Mouse (Mus musculus): ENCODE results near the gene Bcas3. TPM values are rescaled to one million over a fixed set of nuclear protein-coding genes. Genes with fewer than 3 reads are reported as not detected.
A peak's percentile ranks its signal among the peaks of the same experiment; 100 is the strongest.

Gene Bcas3
- polyA plus RNA-seq, 1 experiment from 2014 or later: 31.2 TPM

DNA sequence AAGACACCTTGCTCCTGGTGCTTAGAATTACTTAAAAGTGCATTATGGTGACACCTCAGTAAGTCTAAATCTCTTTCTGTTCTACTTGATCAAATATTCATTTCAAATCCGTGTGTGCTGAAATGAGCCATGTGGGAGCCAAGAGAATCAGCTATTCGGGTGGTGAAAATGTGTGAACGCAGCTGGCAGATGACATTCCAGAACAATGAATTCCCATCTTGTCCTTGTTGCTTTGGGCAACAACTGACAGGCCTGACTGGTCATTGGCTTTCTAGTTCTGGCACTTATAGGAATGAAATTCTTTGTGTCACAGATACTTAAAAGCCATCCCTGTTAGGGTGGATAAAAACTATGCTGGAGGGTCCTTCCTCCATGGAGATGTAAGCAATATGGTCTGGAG, 240.7 kb downstream of the Bcas3 start:
- 83% methylated on average over 3 of the region's 3 CpGs for WGBS
- no peak overlapping the region for H3K4me2 ChIP-seq (ENCODE audit: low read depth, low read length)
- H3K36me3 ChIP-seq (replicated peaks; ENCODE audit: control insufficient read depth, insufficient read depth, low read depth, low read length): no peaks in the 10 kb centered on the region
- DNase-seq (ENCODE audit: low spot score) (no peak), ATAC-seq (replicated peaks; ENCODE audit: insufficient number of reproducible peaks, low FRiP score, low TSS enrichment, low read depth) (no peak)
- no peak overlapping the region for H3K27ac ChIP-seq (replicated peaks; ENCODE audit: low read depth, low read length)
- H3K27me3 ChIP-seq (ENCODE audit: control insufficient read depth, insufficient read depth, low read length): no peaks in the 10 kb centered on the region
- no peak overlapping the region for H3K9ac ChIP-seq (replicated peaks; ENCODE audit: low read length)
- H3K9me3 ChIP-seq (replicated peaks; ENCODE audit: control insufficient read depth, low read length): no peaks in the 10 kb centered on the region
- no peaks in the 10 kb centered on the region for H3K4me1 ChIP-seq (ENCODE audit: control insufficient read depth, insufficient read depth, low read length)
- no peak overlapping the region for H3K4me3 ChIP-seq (ENCODE audit: low read depth, low read length)

- Histone ChIP-seq H3K9me3 (replicated peaks; ENCODE audit: control insufficient read depth, low read length) (no peaks in the 10 kb centered on the region), H3K9ac (replicated peaks; ENCODE audit: low read length) (no peak overlapping the region), H3K27ac (replicated peaks; ENCODE audit: low read depth, low read length) (no peak overlapping the region), H3K4me1 (ENCODE audit: control insufficient read depth, insufficient read depth, low read length) (no peaks in the 10 kb centered on the region), H3K4me3 (ENCODE audit: low read depth, low read length) (no peak overlapping the region), H3K27me3 (ENCODE audit: control insufficient read depth, insufficient read depth, low read length) (no peaks in the 10 kb centered on the region), H3K4me2 (ENCODE audit: low read depth, low read length) (no peak overlapping the region), H3K36me3 (replicated peaks; ENCODE audit: control insufficient read depth, insufficient read depth, low read depth, low read length) (no peaks in the 10 kb centered on the region)
- ATAC-seq (replicated peaks; ENCODE audit: insufficient number of reproducible peaks, low FRiP score, low TSS enrichment, low read depth): no peak
- DNase-seq (ENCODE audit: low spot score): no peak
Measured at GRCm38 (mm10) chr11:85599251-85599650, 246.3 kb downstream of the Bcas3 start.

GRCm38 (mm10) chr11:85603546-85604322, 250.8 kb downstream of the Bcas3 start:
- no peaks in the 10 kb centered on the region for H3K27me3 ChIP-seq (ENCODE audit: control insufficient read depth, insufficient read depth, low read length)
- H3K9ac ChIP-seq (replicated peaks; ENCODE audit: low read length): no peak overlapping the region
- no peak overlapping the region for H3K4me3 ChIP-seq (ENCODE audit: low read depth, low read length)
- no peaks in the 10 kb centered on the region for H3K9me3 ChIP-seq (replicated peaks; ENCODE audit: control insufficient read depth, low read length)
- no peak overlapping the region for H3K27ac ChIP-seq (replicated peaks; ENCODE audit: low read depth, low read length)
- ATAC-seq (replicated peaks; ENCODE audit: insufficient number of reproducible peaks, low FRiP score, low TSS enrichment, low read depth) (peak; percentile 39; the same call in 1 of the 2 replicates), DNase-seq (ENCODE audit: low spot score) (no peak)
- H3K36me3 ChIP-seq (replicated peaks; ENCODE audit: control insufficient read depth, insufficient read depth, low read depth, low read length): no peaks in the 10 kb centered on the region
- H3K4me2 ChIP-seq (ENCODE audit: low read depth, low read length): no peak overlapping the region
- no peaks in the 10 kb centered on the region for H3K4me1 ChIP-seq (ENCODE audit: control insufficient read depth, insufficient read depth, low read length)
- WGBS: 91% methylated on average over 3 of the region's 3 CpGs

GRCm38 (mm10) chr11:85609303-85609940, 256.5 kb downstream of the Bcas3 start:
- peaks cover 3% of the 10 kb centered on the region for H3K4me1 ChIP-seq (ENCODE audit: control insufficient read depth, insufficient read depth, low read length)
- DNase-seq (ENCODE audit: low spot score) (no peak), ATAC-seq (replicated peaks; ENCODE audit: insufficient number of reproducible peaks, low FRiP score, low TSS enrichment, low read depth) (no peak)
- no peak overlapping the region for H3K4me2 ChIP-seq (ENCODE audit: low read depth, low read length)
- H3K9me3 ChIP-seq (replicated peaks; ENCODE audit: control insufficient read depth, low read length): no peaks in the 10 kb centered on the region
- no peak overlapping the region for H3K4me3 ChIP-seq (ENCODE audit: low read depth, low read length)
- H3K27ac ChIP-seq (replicated peaks; ENCODE audit: low read depth, low read length): no peak overlapping the region
- H3K27me3 ChIP-seq (ENCODE audit: control insufficient read depth, insufficient read depth, low read length): no peaks in the 10 kb centered on the region
- no peak overlapping the region for H3K9ac ChIP-seq (replicated peaks; ENCODE audit: low read length)
- 54% methylated on average over 5 of the region's 5 CpGs for WGBS
- H3K36me3 ChIP-seq (replicated peaks; ENCODE audit: control insufficient read depth, insufficient read depth, low read depth, low read length): no peaks in the 10 kb centered on the region

- Histone ChIP-seq H3K27me3 (ENCODE audit: control insufficient read depth, insufficient read depth, low read length) (no peaks in the 10 kb centered on the region), H3K36me3 (replicated peaks; ENCODE audit: control insufficient read depth, insufficient read depth, low read depth, low read length) (no peaks in the 10 kb centered on the region), H3K27ac (replicated peaks; ENCODE audit: low read depth, low read length) (no peak overlapping the region), H3K4me1 (ENCODE audit: control insufficient read depth, insufficient read depth, low read length) (peaks cover 3% of the 10 kb centered on the region), H3K9me3 (replicated peaks; ENCODE audit: control insufficient read depth, low read length) (no peaks in the 10 kb centered on the region), H3K4me2 (ENCODE audit: low read depth, low read length) (no peak overlapping the region), H3K4me3 (ENCODE audit: low read depth, low read length) (no peak overlapping the region), H3K9ac (replicated peaks; ENCODE audit: low read length) (no peak overlapping the region)
- ATAC-seq (replicated peaks; ENCODE audit: insufficient number of reproducible peaks, low FRiP score, low TSS enrichment, low read depth): no peak
- peak; percentile 68 for DNase-seq (ENCODE audit: low spot score)
- 23% methylated on average over 5 of the region's 5 CpGs for WGBS
Measured at GRCm38 (mm10) chr11:85613035-85613434, 260.1 kb downstream of the Bcas3 start.

DNA sequence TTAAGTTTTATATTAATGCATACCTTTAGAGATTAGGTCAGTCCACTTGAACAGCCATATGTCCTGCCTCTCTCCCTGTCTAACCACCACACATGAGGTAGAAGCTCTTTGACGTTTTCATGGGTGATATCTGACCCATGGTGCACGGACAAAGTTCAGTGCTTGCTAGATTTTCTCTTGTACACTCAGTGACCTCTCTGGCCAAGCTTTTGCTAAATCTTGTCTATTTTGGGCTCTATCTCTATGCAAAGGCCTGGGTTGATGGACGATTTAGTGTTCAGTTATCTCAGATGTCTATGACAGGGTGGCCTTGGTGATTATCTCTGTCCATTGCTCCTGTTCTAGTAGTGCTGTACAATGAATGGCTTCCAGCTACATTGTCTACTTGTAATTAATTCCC, 260.6 kb downstream of the Bcas3 start:
- H3K27me3 ChIP-seq (ENCODE audit: control insufficient read depth, insufficient read depth, low read length): no peaks in the 10 kb centered on the region
- H3K4me1 ChIP-seq (ENCODE audit: control insufficient read depth, insufficient read depth, low read length): peaks cover 3% of the 10 kb centered on the region
- ATAC-seq (replicated peaks; ENCODE audit: insufficient number of reproducible peaks, low FRiP score, low TSS enrichment, low read depth): no peak
- H3K9ac ChIP-seq (replicated peaks; ENCODE audit: low read length): no peak overlapping the region
- H3K4me2 ChIP-seq (ENCODE audit: low read depth, low read length): no peak overlapping the region
- no peak for DNase-seq (ENCODE audit: low spot score)
- no peak overlapping the region for H3K27ac ChIP-seq (replicated peaks; ENCODE audit: low read depth, low read length)
- H3K9me3 ChIP-seq (replicated peaks; ENCODE audit: control insufficient read depth, low read length): no peaks in the 10 kb centered on the region
- no peaks in the 10 kb centered on the region for H3K36me3 ChIP-seq (replicated peaks; ENCODE audit: control insufficient read depth, insufficient read depth, low read depth, low read length)
- no peak overlapping the region for H3K4me3 ChIP-seq (ENCODE audit: low read depth, low read length)
- 47% methylated on average over 3 of the region's 3 CpGs for WGBS

GRCm38 (mm10) chr11:85614431-85614830, 261.5 kb downstream of the Bcas3 start:
- 58% methylated on average over 7 of the region's 7 CpGs for WGBS
- Histone ChIP-seq H3K9ac (replicated peaks; ENCODE audit: low read length) (no peak overlapping the region), H3K27ac (replicated peaks; ENCODE audit: low read depth, low read length) (no peak overlapping the region), H3K4me2 (ENCODE audit: low read depth, low read length) (no peak overlapping the region), H3K4me1 (ENCODE audit: control insufficient read depth, insufficient read depth, low read length) (peaks cover 3% of the 10 kb centered on the region), H3K9me3 (replicated peaks; ENCODE audit: control insufficient read depth, low read length) (no peaks in the 10 kb centered on the region), H3K4me3 (ENCODE audit: low read depth, low read length) (no peak overlapping the region), H3K27me3 (ENCODE audit: control insufficient read depth, insufficient read depth, low read length) (no peaks in the 10 kb centered on the region), H3K36me3 (replicated peaks; ENCODE audit: control insufficient read depth, insufficient read depth, low read depth, low read length) (no peaks in the 10 kb centered on the region)
- DNase-seq (ENCODE audit: low spot score) (no peak), ATAC-seq (replicated peaks; ENCODE audit: insufficient number of reproducible peaks, low FRiP score, low TSS enrichment, low read depth) (no peak)

- H3K4me3 ChIP-seq (ENCODE audit: low read depth, low read length): no peak overlapping the region
- ATAC-seq (replicated peaks; ENCODE audit: insufficient number of reproducible peaks, low FRiP score, low TSS enrichment, low read depth): no peak
- DNase-seq (ENCODE audit: low spot score): peak; percentile 68
- H3K9ac ChIP-seq (replicated peaks; ENCODE audit: low read length): no peak overlapping the region
- H3K4me2 ChIP-seq (ENCODE audit: low read depth, low read length): no peak overlapping the region
- H3K27me3 ChIP-seq (ENCODE audit: control insufficient read depth, insufficient read depth, low read length): no peaks in the 10 kb centered on the region
- no peaks in the 10 kb centered on the region for H3K36me3 ChIP-seq (replicated peaks; ENCODE audit: control insufficient read depth, insufficient read depth, low read depth, low read length)
- WGBS: 32% methylated on average over 7 of the region's 7 CpGs
- H3K27ac ChIP-seq (replicated peaks; ENCODE audit: low read depth, low read length): 0 out of 2 replicates have a peak overlapping the region, but pooled peaks have one; percentile 7
- peaks cover 3% of the 10 kb centered on the region for H3K4me1 ChIP-seq (ENCODE audit: control insufficient read depth, insufficient read depth, low read length)
- no peaks in the 10 kb centered on the region for H3K9me3 ChIP-seq (replicated peaks; ENCODE audit: control insufficient read depth, low read length)
Measured at GRCm38 (mm10) chr11:85615421-85615820, 262.5 kb downstream of the Bcas3 start.
